Mouse (Mus musculus) brain, embryonic 14.5 days (tissue): Measurements from ENCODE around the gene Gm45808. TPM values are rescaled to one million over a fixed set of nuclear protein-coding genes. Genes with fewer than 3 reads are reported as not detected.
"Not testable (repeated sequence)": the region's sequence is repeated elsewhere in the genome, so short reads cannot be mapped to it uniquely, and the experiment has no call there.

Experiments
- DNase-seq: peaks from one replicate; pipeline ENCODE4 v3.0.0-alpha.2; 2011; ENCODE audit warnings: low read depth
- CTCF ChIP-seq: fragments of 200-500 bp; IDR thresholded peaks from 2 replicates; pipeline ENCODE4 v1.5.1; 2012; ENCODE audit warnings: inconsistent platforms, mild to moderate bottlenecking, moderate library complexity, borderline replicate concordance; ENCODE audit not compliant: insufficient read depth, insufficient read length; ENCODE audit errors: extremely low read depth
- POLR2A ChIP-seq: fragments of 200-500 bp; IDR thresholded peaks from 2 replicates; pipeline ENCODE4 v1.6.1; 2012; ENCODE audit warnings: mild to moderate bottlenecking, inconsistent platforms, borderline replicate concordance; ENCODE audit not compliant: poor library complexity, insufficient read depth, insufficient read length, severe bottlenecking; ENCODE audit errors: extremely low read depth
- polyA plus RNA-seq: library from polyadenylated mRNA; depleted of rRNA; stranded (reverse); fragments of >200 nt; gene quantifications from 2 replicates; pipeline ENCODE4 v1.2.3, GENCODE M21; 2012

The Gm45808 gene
- polyA plus RNA-seq, 1 experiment: 0.30 TPM

GRCm38 (mm10) chr7:45522194-45522752 is 35.7 kb upstream of the Gm45808 start:
- DNase-seq: no peak
- TF ChIP-seq CTCF (no peak), POLR2A (no peak)

GRCm38 (mm10) chr7:45521728-45522184 is 35.1 kb upstream of the Gm45808 start:
- no peak for TF ChIP-seq CTCF
- no peak for TF ChIP-seq POLR2A
- peak; percentile 97 for DNase-seq

GRCm38 (mm10) chr7:45520605-45521004 is 34.0 kb upstream of the Gm45808 start:
- no peak for DNase-seq
- TF ChIP-seq POLR2A: no peak
- no peak for TF ChIP-seq CTCF

- TF ChIP-seq POLR2A: no peak
- no peak for TF ChIP-seq CTCF
- DNase-seq: peak; percentile 27
Measured at GRCm38 (mm10) chr7:45519345-45520120, 32.9 kb upstream of the Gm45808 start.

GRCm38 (mm10) chr7:45518618-45519017 is 32.0 kb upstream of the Gm45808 start:
- DNase-seq: no peak
- TF ChIP-seq CTCF (no peak), POLR2A (no peak)

GRCm38 (mm10) chr7:45516846-45517245 is 30.2 kb upstream of the Gm45808 start:
- not testable (repeated sequence) for DNase-seq

GRCm38 (mm10) chr7:45515436-45515835 is 28.8 kb upstream of the Gm45808 start:
- TF ChIP-seq CTCF (no peak), POLR2A (no peak)
- DNase-seq: no peak

- no peak for DNase-seq
- no peak for TF ChIP-seq POLR2A
- TF ChIP-seq CTCF: no peak
Measured at GRCm38 (mm10) chr7:45514411-45514810, 27.8 kb upstream of the Gm45808 start.

- no peak for TF ChIP-seq CTCF
- TF ChIP-seq POLR2A: peak; percentile 23; the same call in 1 of the 2 replicates
- DNase-seq: peak; percentile 96
Measured at GRCm38 (mm10) chr7:45509912-45510787, 23.5 kb upstream of the Gm45808 start, which contains the start of gene Nucb1. Nucb1 (minus strand) TSS chr7:45510406.

- TF ChIP-seq POLR2A (no peak), CTCF (no peak)
- no peak for DNase-seq
Measured at GRCm38 (mm10) chr7:45509181-45509882, 22.7 kb upstream of the Gm45808 start.

- no peak for TF ChIP-seq POLR2A
- no peak for TF ChIP-seq CTCF
- DNase-seq: no peak
Measured at GRCm38 (mm10) chr7:45508561-45508960, 21.9 kb upstream of the Gm45808 start.
